Mouse (Mus musculus) splenic B cell, adult 2 months (primary cell): Measurements from ENCODE around the gene Fam234a.
A peak's percentile ranks its signal among the peaks of the same experiment; 100 is the strongest.

Experiments
- DNase-seq: peaks from one replicate; pipeline ENCODE4 v3.0.0-alpha.2; 2011; ENCODE audit warnings: low read depth, low spot score
- H3K27me3 ChIP-seq: 2 replicates; pipeline ENCODE4 v1.6.1; 2012; ENCODE audit warnings: mild to moderate bottlenecking, low read length, moderate library complexity, mixed read lengths; ENCODE audit not compliant: control insufficient read depth, poor library complexity, insufficient read depth, severe bottlenecking
- H3K36me3 ChIP-seq: 2 replicates; pipeline ENCODE4 v1.6.1; 2012; ENCODE audit warnings: mild to moderate bottlenecking, low read length, moderate library complexity, mixed read lengths; ENCODE audit not compliant: control insufficient read depth, poor library complexity, insufficient read depth, severe bottlenecking

Gene Fam234a

DNA sequence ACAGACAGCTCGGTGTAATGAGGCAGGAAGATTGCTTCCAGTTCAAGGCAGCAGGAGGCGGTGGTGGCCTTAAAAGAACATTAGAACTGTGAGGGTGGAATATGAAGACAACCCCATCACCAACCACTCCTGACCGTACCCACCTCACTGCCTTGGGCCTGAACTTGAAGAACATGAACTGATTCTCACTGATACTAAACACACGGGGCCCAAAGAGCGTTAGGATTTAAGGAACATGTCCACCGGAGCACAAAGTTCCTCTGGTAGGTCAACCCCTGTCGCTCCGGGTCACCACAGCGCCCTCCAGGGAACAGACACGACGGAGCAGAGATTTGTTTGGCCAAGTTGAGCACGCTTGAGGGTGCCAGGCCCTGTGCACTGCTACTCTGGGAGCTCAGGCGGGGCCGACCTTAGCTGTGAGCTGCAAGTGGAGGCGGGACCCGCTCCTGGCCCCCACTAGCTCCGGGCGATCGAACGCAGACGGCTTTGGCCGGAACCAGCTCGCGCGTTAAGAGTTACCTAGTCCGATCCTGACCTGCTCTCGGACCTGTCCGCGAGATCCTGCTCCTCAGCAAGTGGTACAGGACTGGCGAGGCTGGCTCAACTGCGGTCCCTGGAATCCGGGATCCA is 456 bp downstream of the Fam234a start:
- Histone ChIP-seq H3K27me3 (no peaks in the 10 kb centered on the region), H3K36me3 (no peaks in the 10 kb centered on the region)
- peak; percentile 77 for DNase-seq

DNA sequence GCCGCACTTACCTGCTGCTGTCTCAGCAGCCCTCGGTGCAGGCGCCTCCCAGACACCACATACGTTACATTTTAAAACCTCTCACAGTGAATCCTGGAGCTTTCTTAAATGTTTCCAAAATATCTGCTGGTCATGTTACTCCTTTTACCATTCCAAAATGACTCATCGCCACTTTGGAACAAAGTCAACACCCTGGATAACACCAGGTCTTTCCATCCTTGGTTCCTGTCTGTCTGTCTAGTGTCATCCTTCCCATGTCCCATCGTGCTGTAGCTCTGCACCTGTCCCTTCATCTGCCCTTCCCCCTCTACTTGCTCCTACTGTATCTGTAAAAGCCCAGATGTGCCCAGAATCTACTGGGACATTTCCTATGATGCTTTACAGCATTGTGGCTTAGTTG is 3.1 kb downstream of the Fam234a start:
- no peaks in the 10 kb centered on the region for H3K27me3 ChIP-seq
- no peak for DNase-seq
- no peaks in the 10 kb centered on the region for H3K36me3 ChIP-seq

DNA sequence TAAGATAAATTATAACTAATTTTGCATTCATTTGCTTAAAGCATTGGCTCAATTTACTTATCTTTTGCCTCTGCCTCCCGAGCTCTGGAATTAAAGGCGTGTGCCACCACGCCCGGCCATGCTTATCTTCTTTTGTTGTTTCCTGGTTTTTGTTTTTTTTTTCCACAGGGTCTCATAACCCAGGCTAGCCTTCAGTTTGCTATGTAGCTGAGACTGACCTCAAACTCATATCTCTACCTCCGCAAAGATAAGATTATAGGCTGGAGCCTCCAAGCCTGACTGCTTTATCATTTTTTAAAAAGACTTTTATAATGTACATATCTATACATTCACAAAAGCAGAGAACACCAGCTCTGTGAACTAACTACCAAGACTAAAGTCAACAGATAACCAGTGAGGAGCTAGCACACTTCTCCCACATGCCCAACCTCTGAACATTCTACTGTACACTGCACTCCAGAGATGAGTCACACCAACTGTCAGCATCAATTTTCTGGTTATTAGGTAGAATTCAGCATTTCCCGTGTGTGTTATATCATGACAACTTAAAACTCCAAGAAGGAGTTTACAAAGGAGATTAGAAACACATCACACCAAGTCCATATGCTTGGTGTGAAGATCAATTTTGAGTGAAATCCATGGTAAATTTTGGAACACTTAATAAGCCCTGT is 3.8 kb downstream of the Fam234a start:
- H3K36me3 ChIP-seq = no peaks in the 10 kb centered on the region
- DNase-seq = no peak
- H3K27me3 ChIP-seq = no peaks in the 10 kb centered on the region

DNA sequence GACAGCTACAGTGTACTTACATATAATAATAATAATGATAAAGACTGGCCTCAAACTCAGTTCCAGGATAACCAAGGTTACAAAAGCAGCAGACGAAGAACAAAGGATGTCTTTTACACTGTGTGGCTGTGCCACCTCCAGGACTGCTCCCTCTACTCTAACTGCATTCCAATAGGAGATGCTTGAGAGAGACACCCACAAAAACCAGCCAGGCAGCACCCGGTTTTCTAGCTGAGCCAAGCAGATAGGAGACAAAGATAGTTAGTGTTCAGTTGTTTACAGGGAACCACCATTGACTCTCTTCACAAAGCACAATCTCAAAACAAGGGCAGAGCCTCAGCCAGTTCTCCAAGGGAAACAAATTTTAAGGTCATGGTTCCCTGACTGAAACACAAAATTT is 4.5 kb downstream of the Fam234a start:
- Histone ChIP-seq H3K36me3 (no peaks in the 10 kb centered on the region), H3K27me3 (no peaks in the 10 kb centered on the region)
- DNase-seq = no peak

DNA sequence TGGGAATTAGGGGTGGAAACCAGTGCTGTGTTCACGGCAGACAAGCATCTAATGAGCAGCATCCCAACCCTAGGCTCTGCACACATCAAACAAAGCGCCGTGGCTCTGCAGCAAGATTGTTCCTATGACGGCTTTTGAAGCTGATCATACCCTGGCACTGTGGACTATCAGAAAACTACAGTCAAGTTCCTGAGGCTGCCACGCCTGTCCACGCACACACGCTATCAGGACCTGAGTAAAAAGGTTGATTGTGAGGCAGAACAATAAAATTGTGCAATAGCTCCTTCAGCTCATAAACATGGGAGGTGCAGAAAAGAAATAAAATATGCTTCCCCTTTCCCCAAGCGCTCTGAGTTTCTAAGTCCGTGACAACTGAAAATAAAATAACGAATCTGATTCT is 6.4 kb downstream of the Fam234a start:
- no peak for DNase-seq
- H3K36me3 ChIP-seq = no peaks in the 10 kb centered on the region
- no peaks in the 10 kb centered on the region for H3K27me3 ChIP-seq

DNA sequence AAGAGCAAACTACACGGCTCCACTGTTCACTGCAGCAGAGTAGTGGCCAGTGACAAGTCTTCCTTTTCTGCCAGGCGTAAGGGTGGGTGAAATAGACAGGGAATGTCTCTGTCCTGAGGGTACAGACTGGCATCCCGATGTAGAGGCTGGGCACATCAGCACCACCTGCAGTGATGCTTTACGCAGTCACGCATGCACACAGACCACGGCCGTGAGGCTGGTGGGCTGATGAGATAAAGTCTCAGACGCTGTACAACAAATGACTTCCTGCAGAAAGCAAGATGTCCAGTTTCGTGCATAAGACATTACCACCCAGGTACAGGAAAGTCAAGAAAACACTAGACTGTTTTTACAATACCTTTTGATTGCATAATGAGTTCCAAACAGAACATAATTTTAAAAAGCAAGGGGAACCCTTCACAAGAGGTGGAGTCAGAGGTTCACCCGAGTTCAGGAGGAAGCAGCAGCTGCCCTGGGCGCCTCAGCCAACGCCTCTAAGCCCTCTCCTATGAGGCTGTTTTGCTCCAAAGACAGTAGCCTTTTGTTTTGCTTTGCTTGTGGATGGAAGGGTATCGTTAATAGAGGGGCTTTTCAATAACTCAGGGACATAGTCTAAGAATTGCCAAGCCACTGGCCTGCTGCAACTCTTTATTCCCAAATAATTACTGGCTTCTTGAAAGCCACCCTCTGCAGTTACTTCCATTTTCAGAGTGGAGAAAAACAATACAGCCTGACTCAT is 8.8 kb downstream of the Fam234a start:
- no peak for DNase-seq
- Histone ChIP-seq H3K27me3 (no peaks in the 10 kb centered on the region), H3K36me3 (no peaks in the 10 kb centered on the region)

DNA sequence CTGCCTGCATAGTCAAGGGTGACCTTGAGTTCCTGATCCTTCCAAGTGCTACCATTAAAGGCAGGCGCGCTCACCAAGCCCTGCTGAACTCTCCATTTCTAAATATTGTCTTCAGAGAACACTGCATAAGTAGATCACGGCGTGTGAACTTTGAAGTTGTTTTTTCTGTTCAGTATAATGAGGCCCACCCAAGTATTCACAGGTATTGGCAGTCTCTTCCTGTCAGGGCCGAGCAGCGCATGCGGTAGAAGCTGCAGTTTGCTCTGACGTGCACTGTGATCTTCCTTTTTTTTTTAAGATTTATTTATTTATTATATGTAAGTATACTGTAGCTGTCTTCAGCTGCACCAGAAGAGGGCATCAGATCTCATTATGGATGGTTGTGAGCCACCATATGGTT is 9.7 kb downstream of the Fam234a start:
- no peak for DNase-seq
- H3K36me3 ChIP-seq = no peaks in the 10 kb centered on the region

DNA sequence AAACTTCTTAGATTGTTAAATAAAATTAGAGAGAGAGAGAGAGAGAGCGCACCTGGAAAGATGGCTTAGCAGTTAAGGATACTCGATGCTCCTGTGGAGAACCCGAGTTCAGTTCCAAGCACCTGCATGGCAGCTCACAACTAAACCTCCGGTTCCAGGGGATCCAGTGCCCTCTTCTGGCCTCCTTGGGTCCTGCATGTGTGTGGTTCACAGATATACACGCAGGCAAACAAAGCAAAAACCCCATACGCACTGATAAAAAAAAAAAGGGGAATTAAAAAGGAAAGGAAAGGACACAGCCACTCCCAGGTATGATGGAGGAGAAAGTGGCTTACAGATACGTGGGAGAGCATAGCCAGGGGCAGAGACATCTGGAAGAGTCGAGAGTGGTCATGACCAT is 11.2 kb downstream of the Fam234a start:
- Histone ChIP-seq H3K27me3 (no peaks in the 10 kb centered on the region), H3K36me3 (no peaks in the 10 kb centered on the region)
- DNase-seq = peak; percentile 53

More for the DNA sequence above, 9.7 kb downstream of the Fam234a start:
- no peaks in the 10 kb centered on the region for H3K27me3 ChIP-seq

DNA sequence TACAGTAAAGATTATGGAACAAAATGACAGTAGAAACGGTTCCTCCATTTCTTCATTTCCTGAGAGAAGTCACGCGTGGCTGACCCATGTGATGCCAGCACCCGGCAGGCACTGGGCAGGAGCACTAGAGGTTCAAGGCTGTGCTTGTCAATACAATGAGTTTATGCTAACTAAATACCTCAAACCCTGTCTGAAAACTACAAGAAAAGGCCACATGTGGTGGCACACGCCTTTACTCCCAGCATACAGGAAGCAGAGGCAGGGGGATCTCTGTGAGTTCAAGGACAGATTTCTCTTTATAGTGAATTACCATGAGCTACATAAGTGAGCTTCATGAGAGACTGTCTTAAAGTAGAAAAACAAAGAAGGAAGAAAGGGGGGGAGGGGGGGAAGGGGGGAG is 12.9 kb downstream of the Fam234a start:
- DNase-seq = no peak
- Histone ChIP-seq H3K27me3 (no peaks in the 10 kb centered on the region), H3K36me3 (no peaks in the 10 kb centered on the region)

DNA sequence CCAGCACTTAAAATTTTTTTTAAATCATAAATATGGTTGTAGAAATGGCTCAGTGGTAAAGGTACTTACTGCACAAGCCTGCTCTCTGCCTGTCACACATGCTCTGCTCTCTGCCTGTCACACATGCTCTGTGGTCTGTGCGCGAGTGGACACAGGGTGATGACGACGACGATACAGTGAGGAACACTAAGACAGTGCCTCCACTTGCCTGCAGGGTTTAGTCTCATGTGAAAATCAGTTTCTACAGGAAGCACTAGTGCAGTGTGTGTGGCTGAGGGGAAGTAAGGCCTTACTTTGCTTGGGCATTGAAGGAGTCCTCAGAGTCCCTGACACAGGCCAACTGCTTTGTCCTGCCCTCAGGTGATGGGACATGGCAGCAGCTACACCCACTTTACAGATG is 14.3 kb downstream of the Fam234a start:
- no peak for DNase-seq
- Histone ChIP-seq H3K36me3 (no peaks in the 10 kb centered on the region), H3K27me3 (no peaks in the 10 kb centered on the region)

DNA sequence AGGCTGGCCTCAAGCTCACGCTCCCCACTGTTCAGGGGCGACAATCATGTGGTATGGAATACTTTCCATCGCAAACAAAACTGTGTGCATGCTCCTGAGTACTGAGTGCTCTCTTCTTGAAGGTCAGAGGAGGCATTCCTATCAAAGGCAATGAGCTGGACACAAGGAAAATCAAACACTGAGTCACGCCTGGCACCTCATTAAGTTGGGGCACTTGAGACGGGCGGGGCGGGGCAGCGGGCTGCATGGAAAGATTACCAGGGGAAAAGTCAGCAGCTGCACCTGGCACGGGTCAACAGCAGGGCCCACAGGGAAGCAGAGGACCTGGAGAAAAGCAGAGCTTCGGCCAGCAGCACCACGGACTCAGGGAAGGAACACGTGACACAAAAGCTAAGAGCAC is 18.9 kb downstream of the Fam234a start:
- no peaks in the 10 kb centered on the region for H3K36me3 ChIP-seq
- H3K27me3 ChIP-seq = no peaks in the 10 kb centered on the region; the same call in 1 of the 2 replicates
- no peak for DNase-seq

DNA sequence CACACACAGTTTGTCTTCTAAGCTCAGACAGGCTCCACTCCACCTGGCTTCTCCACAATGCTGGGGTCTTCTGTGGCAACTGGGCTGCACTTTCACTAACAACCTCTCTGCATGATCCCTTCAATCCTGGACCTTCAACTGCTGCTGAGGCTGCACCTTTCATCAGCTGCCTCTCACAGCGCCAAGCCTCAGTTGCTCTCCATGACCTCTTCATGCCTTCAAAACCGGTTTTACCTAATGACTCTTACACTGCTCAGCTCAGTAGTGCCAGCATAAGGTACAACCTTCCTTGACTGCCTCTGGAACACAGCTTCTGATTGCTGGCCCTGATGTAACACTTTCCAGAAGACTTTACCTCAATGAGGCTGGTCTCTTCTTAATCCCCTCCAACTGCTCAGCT is 22.5 kb downstream of the Fam234a start:
- no peak for DNase-seq
- Histone ChIP-seq H3K27me3 (no peaks in the 10 kb centered on the region; the same call in 1 of the 2 replicates), H3K36me3 (no peaks in the 10 kb centered on the region)

DNA sequence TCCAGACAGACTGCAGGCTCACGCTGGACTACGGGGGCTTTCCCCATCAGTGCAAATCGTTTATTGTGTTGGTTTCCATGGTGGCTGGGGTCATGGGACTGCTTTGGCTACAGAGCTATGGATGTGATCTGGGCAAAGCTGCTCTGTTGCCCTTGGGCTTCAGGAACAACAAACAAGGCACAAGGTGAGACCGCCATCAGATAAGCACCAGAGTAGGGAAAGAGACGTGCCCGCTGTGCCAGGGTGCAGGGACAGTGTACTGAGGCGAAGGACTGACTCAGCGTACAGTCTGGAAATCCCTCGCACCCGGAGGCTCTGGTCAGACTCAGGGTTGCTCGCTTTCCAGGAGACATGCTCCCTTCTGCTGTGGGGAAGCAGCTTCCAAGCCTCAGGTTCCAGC is 31.4 kb downstream of the Fam234a start:
- H3K27me3 ChIP-seq = no peaks in the 10 kb centered on the region
- H3K36me3 ChIP-seq = no peaks in the 10 kb centered on the region
- no peak for DNase-seq

DNA sequence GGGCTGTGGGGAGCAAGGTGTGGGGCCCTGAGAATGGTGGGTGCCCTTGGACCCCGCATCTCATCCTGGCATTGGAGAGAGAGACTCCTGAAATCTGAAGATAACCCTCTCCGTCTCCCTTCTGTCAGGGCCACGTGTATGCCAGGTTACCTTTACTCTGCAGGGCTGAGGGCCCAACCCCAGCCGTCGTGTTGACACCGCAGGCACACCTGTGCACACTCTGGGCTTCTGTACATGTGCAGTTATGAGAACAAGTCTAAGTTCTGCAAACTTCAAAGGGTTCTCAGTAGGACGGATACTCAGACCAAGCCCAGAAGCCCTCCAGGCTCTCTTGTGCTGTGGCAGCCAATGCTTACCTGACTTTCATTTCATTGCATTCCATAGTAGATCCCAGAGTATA is 31.8 kb downstream of the Fam234a start:
- Histone ChIP-seq H3K27me3 (no peaks in the 10 kb centered on the region), H3K36me3 (no peaks in the 10 kb centered on the region)
- no peak for DNase-seq

DNA sequence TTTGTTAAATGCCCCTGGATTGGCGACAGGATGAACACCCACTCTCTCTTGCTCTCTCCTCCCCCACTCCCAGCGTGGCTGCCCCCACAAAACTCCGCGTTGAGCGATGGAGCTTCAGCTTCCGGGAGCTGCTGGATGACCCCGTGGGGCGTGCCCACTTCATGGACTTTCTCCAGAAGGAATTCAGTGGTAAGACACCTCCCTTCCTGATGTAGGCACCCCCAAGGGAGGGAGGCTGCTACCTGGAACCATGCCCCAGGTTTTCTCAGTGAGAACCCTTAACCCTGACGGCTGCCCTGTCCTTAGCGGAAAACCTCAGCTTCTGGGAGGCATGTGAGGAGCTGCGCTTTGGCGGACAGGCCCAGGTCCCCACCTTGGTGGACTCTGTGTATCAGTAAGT is 36.4 kb downstream of the Fam234a start, which contains the start of gene Arhgdig:
Gene Arhgdig (minus strand): TSS at position 101 of the 400 bp plus-strand sequence.
- Histone ChIP-seq H3K27me3 (no peaks in the 10 kb centered on the region), H3K36me3 (no peaks in the 10 kb centered on the region)
- no peak for DNase-seq
